Mouse (Mus musculus) lung, postnatal 0 days (tissue): ENCODE results near the gene Med13l.

ENCODE experiments used
- CTCF ChIP-seq: IDR thresholded peaks from 2 replicates; pipeline ENCODE4 v1.5.1; 2016; ENCODE audit warnings: antibody characterized with exemption, mild to moderate bottlenecking
- EP300 ChIP-seq: IDR thresholded peaks from 2 replicates; pipeline ENCODE4 v1.6.1; 2016; ENCODE audit warnings: antibody characterized with exemption, mild to moderate bottlenecking, control low read depth

DNA sequence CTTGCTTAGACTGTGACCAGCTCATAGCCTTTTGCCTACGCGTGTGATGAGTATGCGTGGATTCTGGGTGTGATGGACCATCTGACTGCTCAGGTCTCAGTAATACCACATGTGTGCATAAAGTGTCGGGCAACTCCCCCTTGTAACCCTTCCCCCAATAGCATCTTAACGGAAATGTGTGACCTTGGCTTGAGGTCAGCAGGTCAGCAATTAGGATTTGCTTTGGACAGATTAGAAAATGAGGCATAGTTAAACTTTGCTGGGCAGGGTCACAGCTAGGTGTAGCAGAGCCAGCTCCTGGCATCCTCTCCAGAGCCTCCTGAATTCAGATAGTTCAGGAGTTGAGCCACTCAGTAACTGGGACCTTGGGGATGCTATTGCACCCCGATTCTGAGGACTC is 1.6 kb upstream of the Med13l start:
- TF ChIP-seq EP300 (no peak), CTCF (no peak)
